Mouse (Mus musculus): ENCODE data around the gene Wfikkn1.

Gene Wfikkn1

GRCm38 (mm10) chr17:25885636-25886035 lies 5.0 kb upstream of the Wfikkn1 start:
- DNase-seq (ENCODE audit: low read depth), result peak; percentile 38

GRCm38 (mm10) chr17:25883824-25884223 lies 3.2 kb upstream of the Wfikkn1 start:
- DNase-seq (ENCODE audit: low read depth), result no peak

- no peak for DNase-seq (ENCODE audit: low read depth)
Observed at GRCm38 (mm10) chr17:25883268-25883667, 2.6 kb upstream of the Wfikkn1 start.

- no peak for DNase-seq (ENCODE audit: low read depth)
Observed at GRCm38 (mm10) chr17:25882306-25882705, 1.6 kb upstream of the Wfikkn1 start.

- DNase-seq (ENCODE audit: low read depth), result no peak
Observed at GRCm38 (mm10) chr17:25881691-25882090, 1.0 kb upstream of the Wfikkn1 start.

GRCm38 (mm10) chr17:25880913-25881641 lies 419 bp upstream of the Wfikkn1 start:
- DNase-seq (ENCODE audit: low read depth), result no peak

GRCm38 (mm10) chr17:25879750-25880149 lies 908 bp downstream of the Wfikkn1 start:
- DNase-seq (ENCODE audit: low read depth), result no peak

- peak; percentile 30 for DNase-seq (ENCODE audit: low read depth)
Observed at GRCm38 (mm10) chr17:25879261-25879660, 1.4 kb downstream of the Wfikkn1 start.

GRCm38 (mm10) chr17:25878611-25879180 lies 2.0 kb downstream of the Wfikkn1 start:
- no peak for DNase-seq (ENCODE audit: low read depth)

- no peak for DNase-seq (ENCODE audit: low read depth)
Observed at GRCm38 (mm10) chr17:25877741-25878610, 2.7 kb downstream of the Wfikkn1 start.

- DNase-seq (ENCODE audit: low read depth), result no peak
Observed at GRCm38 (mm10) chr17:25877025-25877424, 3.6 kb downstream of the Wfikkn1 start.

GRCm38 (mm10) chr17:25876347-25876915 lies 4.2 kb downstream of the Wfikkn1 start:
- no peak for DNase-seq (ENCODE audit: low read depth)

- DNase-seq (ENCODE audit: low read depth), result peak; percentile 92
Observed at GRCm38 (mm10) chr17:25875171-25876136, 5.2 kb downstream of the Wfikkn1 start.

GRCm38 (mm10) chr17:25874721-25875170 lies 5.9 kb downstream of the Wfikkn1 start, which contains the start of gene Mettl26:
Gene Mettl26 (plus strand): TSS chr17:25875074.
- DNase-seq (ENCODE audit: low read depth), result no peak

- no peak for DNase-seq (ENCODE audit: low read depth)
Observed at GRCm38 (mm10) chr17:25874148-25874720, 6.4 kb downstream of the Wfikkn1 start.

GRCm38 (mm10) chr17:25873405-25874147 lies 7.1 kb downstream of the Wfikkn1 start:
- DNase-seq (ENCODE audit: low read depth), result no peak

- DNase-seq (ENCODE audit: low read depth), result no peak
Observed at GRCm38 (mm10) chr17:25872676-25873075, 8.0 kb downstream of the Wfikkn1 start.

- DNase-seq (ENCODE audit: low read depth), result peak; percentile 29
Observed at GRCm38 (mm10) chr17:25871566-25871965, 9.1 kb downstream of the Wfikkn1 start.

- no peak for DNase-seq (ENCODE audit: low read depth)
Observed at GRCm38 (mm10) chr17:25869954-25870353, 10.7 kb downstream of the Wfikkn1 start.

GRCm38 (mm10) chr17:25869498-25869897 lies 11.2 kb downstream of the Wfikkn1 start:
- no peak for DNase-seq (ENCODE audit: low read depth)
